Mouse (Mus musculus): ENCODE measurements around the gene Zfp319. TPM values are rescaled to one million over a fixed set of nuclear protein-coding genes. Genes with fewer than 3 reads are reported as not detected.
A peak's percentile ranks its signal among the peaks of the same experiment; 100 is the strongest.

Gene Zfp319
- total RNA-seq, 1 experiment from 2014 or later: 4.4 TPM

DNA sequence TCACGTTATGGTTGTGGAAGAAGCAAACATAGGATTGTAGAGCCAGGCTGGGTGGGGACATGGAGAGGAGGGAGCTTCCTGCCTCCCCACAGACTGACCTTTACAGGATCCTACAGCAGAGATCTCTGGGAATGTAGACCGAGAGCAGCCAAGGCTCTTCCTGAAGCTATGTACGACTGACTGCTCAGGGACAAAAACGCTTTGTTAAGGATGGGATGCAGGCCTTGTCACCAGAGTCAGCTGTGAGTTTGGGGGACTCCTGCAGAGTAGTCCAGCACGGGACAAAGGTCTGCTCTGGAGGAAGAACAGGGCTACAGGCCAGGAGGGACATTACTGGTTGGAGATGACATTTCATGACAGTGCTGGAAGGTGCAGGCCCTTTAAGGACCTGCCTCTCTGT lies 7.1 kb downstream of the Zfp319 start:
- no peak for ATAC-seq (replicated peaks in 1 of 2; ENCODE audit: insufficient read depth in 1 of 2, low FRiP score in 2 of 2, low TSS enrichment in 1 of 2, low read depth in 1 of 2, poor library complexity in 2 of 2, severe bottlenecking in 2 of 2)

DNA sequence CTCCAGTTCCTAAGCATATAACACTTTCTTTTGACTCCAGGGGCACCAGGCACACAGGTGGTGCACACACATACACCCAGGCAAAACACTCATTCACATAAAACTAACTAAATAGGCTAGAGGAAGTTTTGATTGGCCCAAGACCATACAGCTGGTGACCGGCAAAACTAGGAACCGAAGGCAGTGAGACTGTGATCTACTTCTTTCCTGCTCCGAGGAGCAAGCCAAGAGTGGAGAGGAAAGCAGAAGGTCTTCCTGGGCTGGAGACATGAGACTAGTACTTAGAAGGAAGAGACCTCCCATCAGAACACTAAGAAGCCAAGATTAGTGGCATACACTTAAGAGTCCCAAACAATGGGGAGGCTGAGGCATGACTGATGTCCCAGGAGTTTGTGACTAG lies 8.5 kb downstream of the Zfp319 start:
- ATAC-seq (replicated peaks in 1 of 2; ENCODE audit: insufficient read depth in 1 of 2, low FRiP score in 2 of 2, low TSS enrichment in 1 of 2, low read depth in 1 of 2, poor library complexity in 2 of 2, severe bottlenecking in 2 of 2): no peak

DNA sequence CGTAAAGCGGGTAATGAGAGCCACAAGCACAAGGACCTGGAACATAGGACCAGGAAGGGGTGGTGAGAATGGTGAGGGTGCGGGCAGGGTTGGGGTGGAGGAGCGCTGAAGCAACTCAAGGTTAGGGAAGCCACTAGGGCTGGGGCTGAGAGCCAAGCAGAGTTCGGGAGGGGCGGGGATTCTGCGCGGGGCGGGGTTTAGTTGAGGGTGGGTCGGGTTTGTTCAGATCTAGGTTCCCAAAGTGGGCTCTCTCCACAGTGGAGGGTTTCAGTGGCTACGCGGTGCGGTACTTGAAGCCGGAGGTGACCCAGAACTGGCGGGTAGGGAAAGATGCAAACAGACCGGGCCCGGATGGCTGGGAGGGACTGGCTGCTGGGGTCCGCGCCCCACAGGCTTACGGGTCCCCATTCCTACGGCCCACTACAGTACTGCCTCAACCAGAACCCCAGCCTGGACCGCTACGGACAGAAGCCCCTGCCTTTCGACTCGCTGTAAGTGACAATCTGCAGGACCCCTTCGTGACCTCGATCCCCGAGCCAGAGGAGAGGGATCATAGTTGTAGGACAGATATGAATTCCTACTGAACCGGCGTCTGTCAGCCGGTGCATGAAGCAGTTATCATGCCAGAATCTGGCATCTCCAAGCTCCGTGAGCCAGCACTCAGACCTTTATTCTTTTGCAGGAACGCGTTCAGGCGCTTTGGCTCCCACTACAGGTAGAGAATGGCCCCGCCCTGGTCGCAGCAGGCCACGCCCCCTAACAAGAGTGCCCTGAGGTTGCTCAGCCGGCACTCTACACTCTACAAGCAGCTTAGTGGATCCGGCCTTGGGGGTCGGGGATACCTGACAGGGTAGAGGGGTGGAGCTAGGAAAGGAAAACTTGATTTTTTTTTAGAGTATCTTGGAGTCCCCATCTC lies 11.3 kb downstream of the Zfp319 start:
- ATAC-seq (replicated peaks in 1 of 2; ENCODE audit: insufficient read depth in 1 of 2, low FRiP score in 2 of 2, low TSS enrichment in 1 of 2, low read depth in 1 of 2, poor library complexity in 2 of 2, severe bottlenecking in 2 of 2): peak; percentile 71 to 84

DNA sequence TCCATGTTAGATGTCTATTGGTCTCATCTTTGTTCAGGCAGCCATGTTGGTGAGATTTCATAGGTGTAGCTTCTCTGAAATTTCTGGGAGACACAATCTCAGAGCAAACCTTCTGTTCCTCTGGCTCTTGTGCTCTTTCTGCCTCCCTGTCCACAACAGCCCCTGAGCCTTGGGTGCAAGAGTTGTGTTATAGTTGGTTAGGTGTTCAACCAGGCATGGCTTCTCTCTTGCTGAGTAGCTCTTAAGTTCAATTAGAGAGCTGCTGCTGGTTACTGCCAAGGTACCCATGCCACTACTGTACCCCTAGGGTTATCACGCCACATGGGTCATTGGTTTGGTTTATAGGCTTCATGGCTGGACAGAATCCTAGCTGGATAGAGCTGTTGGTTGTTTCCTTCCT lies 16.4 kb downstream of the Zfp319 start:
- no peak for ATAC-seq (replicated peaks in 1 of 2; ENCODE audit: insufficient read depth in 1 of 2, low FRiP score in 2 of 2, low TSS enrichment in 1 of 2, low read depth in 1 of 2, poor library complexity in 2 of 2, severe bottlenecking in 2 of 2)

DNA sequence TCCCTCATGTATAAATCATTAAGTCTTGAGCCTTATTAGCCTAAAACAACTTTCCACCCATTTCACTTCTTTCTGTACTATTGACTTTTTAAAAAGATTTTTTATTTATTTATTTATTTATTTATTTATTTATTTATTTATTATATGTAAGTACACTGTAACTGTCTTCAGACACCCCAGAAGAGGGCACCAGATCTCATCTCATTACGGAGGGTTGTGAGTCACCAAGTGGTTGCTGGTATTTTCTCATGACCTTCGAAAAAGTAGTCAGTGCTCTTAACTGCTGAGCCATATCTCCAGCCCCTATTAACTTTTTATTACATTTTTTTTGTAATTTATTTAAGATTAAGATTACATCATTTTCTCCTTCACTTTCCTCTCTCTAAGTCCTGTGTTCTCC lies 17.0 kb downstream of the Zfp319 start:
- no peak for ATAC-seq (replicated peaks in 1 of 2; ENCODE audit: insufficient read depth in 1 of 2, low FRiP score in 2 of 2, low TSS enrichment in 1 of 2, low read depth in 1 of 2, poor library complexity in 2 of 2, severe bottlenecking in 2 of 2)

DNA sequence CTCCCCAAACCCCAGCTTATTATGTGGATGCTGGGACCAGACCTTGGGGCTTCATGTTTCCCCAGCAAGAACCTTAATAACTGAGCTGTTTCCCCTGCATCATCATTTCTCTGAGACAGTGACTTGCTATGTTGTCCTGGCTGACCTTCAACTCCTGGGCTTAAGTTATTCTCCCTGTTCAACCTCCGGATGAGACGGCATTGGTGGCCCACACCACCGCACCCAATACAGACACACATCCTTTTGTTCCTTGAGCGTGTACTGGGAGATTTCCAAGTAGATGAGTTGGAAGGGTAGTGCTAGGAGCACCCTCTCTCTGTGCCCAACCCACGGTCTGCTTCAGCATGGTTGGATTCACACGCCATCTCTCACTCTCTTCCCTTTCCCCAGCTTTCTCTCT lies 17.9 kb downstream of the Zfp319 start:
- ATAC-seq (replicated peaks in 1 of 2; ENCODE audit: insufficient read depth in 1 of 2, low FRiP score in 2 of 2, low TSS enrichment in 1 of 2, low read depth in 1 of 2, poor library complexity in 2 of 2, severe bottlenecking in 2 of 2): no peak

DNA sequence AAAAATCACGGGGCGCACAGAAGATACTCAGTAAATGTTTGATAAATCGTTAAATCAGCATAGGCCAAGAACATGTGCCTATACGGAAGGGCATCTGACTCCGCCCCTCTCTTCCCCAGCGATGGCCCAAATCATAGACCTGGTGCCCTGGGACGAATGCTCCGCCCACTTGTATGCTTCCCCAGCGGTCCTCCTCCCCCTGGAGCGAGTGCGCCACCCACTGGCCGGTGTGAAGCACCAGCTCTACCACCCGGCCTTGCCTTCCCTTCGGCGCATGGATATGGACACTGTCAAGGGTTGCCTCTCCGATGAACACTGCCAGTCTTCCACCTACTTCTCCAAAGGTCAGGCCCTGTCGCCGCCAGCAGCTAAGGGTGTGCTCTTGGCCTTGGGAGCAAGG lies 18.9 kb downstream of the Zfp319 start:
- peak in 1 of 2 experiments; percentile 62; a peak in 3 of 4 replicates for ATAC-seq (replicated peaks in 1 of 2; ENCODE audit: insufficient read depth in 1 of 2, low FRiP score in 2 of 2, low TSS enrichment in 1 of 2, low read depth in 1 of 2, poor library complexity in 2 of 2, severe bottlenecking in 2 of 2)

DNA sequence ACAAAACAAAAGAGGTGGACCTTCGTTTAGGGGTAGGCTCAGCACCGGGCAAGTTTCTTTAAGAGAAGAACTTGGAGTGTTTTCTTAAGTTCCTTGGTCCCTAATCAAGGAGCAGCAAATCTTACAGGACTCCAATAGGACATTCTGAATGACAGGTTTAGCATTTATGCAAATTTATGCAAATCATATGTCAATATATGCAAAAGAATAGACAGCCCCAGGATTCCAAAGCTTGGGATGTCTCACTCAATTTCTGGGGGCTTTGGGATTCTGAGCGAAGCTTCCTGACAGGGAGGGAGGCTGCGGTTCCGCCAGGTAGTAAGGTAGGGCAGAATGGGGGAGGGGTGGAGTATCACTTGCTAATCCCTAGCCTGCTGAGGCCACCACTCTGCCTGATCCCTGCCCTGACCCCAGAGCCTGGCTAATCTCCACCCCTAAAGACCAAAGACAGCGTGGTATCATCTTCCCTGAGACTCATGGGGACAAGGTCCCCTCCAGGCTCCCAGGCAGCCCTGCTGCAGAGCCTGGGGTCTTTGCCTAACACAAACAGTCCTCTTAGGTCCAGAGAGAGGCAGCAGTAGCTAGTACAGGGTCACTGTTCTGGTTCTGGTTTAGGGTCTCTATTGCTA lies 21.3 kb downstream of the Zfp319 start, which contains the start of gene Tepp:
Gene Tepp, plus strand, starts transcription at position 225 of the 629 bp plus-strand sequence.
- ATAC-seq (replicated peaks in 1 of 2; ENCODE audit: insufficient read depth in 1 of 2, low FRiP score in 2 of 2, low TSS enrichment in 1 of 2, low read depth in 1 of 2, poor library complexity in 2 of 2, severe bottlenecking in 2 of 2): no peak

DNA sequence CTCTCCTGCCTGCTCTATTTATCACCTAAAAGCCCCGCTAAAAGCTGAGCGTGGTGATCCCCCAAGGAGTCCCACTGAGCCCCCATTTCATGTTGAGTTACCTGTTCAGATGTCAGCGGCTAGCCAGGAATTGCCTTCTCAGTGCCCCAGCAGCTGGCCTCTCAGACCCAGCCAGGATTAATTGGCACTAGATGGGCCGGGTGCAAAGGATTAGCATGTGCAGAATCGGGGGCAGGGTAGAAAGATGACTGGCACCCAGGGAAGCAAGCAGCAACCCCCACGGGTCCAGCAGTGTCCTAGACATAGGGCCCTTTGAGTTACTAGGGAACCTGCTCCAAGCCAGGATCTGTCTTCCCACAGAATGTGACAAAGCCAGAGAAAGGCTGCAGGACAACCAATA lies 25.3 kb downstream of the Zfp319 start, which contains the start of gene Cngb1:
Gene Cngb1, minus strand, starts transcription at position 155 of the 400 bp plus-strand sequence.
- no peak for ATAC-seq (replicated peaks in 1 of 2; ENCODE audit: insufficient read depth in 1 of 2, low FRiP score in 2 of 2, low TSS enrichment in 1 of 2, low read depth in 1 of 2, poor library complexity in 2 of 2, severe bottlenecking in 2 of 2)

DNA sequence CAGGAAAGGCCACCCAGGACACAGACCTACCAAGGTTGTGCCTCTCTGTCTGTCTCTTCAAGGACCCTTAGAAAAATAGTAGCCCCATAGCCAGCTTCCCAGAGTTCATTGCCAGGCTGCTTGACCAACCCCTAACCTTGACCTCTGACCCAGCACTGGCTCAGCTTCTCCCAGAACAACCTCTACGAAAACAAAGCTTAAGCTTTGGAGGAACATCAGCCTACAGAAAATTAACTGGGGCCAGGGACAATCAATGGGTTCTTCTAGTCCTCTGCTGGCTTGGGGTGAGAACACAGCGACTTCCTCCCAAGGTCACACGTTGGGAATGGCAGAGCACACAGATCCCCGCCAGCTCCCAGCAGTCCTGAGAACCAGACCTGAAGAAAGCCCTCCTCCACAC lies 26.2 kb downstream of the Zfp319 start:
- no peak for ATAC-seq (replicated peaks in 1 of 2; ENCODE audit: insufficient read depth in 1 of 2, low FRiP score in 2 of 2, low TSS enrichment in 1 of 2, low read depth in 1 of 2, poor library complexity in 2 of 2, severe bottlenecking in 2 of 2)

DNA sequence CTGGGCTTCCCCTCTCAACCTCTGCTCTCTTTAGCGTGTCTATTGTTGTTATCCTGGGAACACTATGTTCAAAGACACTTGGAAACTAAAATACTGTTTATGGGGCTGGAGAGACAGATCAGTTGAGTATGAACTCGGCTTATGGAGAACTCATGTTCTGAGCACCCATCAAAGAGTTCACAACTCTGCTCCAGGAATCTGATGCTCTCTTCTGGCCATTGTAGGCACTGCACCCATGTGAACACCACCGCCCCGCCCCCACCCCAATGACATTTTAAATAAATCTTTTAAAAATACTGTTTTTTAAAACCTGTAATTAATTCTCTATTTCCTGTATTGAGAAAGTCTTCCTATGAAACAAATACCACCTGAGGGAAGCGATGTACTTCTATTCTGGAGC lies 29.3 kb downstream of the Zfp319 start:
- peak; percentile 88 to 91 for ATAC-seq (replicated peaks in 1 of 2; ENCODE audit: insufficient read depth in 1 of 2, low FRiP score in 2 of 2, low TSS enrichment in 1 of 2, low read depth in 1 of 2, poor library complexity in 2 of 2, severe bottlenecking in 2 of 2)

DNA sequence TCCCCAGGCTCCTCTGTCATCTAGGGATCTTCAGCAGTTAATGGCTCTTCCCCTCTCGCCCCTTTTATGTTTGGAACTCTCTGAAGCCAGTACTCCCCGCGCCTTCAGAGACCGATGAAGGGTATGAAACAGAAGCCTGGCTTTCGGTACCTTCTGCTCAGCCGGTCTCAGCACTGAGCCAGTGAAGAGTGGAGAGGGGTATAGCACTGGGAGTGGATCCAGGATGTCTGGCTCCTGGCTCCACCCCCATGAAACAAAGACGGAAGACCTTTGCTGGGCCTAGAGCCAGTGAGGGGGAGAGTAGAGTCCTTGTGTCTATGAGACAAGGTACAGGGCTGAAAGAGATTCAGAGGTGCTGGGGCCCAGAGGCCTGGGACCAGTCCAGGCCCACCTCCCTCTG lies 37.9 kb downstream of the Zfp319 start:
- ATAC-seq (replicated peaks in 1 of 2; ENCODE audit: insufficient read depth in 1 of 2, low FRiP score in 2 of 2, low TSS enrichment in 1 of 2, low read depth in 1 of 2, poor library complexity in 2 of 2, severe bottlenecking in 2 of 2): peak; percentile 58 to 68

DNA sequence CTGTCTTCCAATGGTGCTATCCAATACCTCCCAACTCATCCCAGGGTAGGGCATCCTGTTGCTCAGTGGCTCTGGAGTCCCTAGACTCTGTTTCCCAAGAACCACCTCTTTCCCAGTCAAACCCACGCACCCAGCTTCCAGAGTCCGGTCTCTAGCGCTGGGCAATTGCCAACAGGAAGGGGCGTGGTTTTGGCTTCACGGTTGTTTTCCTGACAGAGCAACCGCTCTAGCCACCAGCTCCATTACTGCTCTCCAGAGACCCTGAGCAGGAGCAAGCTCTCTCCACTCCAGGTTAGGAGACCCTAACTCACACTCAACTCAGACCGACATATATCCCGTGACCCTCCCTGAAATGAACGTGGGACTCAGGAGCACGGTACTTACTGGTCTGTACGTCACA lies 38.6 kb downstream of the Zfp319 start:
- peak; percentile 51 to 61; a peak in 3 of 4 replicates for ATAC-seq (replicated peaks in 1 of 2; ENCODE audit: insufficient read depth in 1 of 2, low FRiP score in 2 of 2, low TSS enrichment in 1 of 2, low read depth in 1 of 2, poor library complexity in 2 of 2, severe bottlenecking in 2 of 2)

DNA sequence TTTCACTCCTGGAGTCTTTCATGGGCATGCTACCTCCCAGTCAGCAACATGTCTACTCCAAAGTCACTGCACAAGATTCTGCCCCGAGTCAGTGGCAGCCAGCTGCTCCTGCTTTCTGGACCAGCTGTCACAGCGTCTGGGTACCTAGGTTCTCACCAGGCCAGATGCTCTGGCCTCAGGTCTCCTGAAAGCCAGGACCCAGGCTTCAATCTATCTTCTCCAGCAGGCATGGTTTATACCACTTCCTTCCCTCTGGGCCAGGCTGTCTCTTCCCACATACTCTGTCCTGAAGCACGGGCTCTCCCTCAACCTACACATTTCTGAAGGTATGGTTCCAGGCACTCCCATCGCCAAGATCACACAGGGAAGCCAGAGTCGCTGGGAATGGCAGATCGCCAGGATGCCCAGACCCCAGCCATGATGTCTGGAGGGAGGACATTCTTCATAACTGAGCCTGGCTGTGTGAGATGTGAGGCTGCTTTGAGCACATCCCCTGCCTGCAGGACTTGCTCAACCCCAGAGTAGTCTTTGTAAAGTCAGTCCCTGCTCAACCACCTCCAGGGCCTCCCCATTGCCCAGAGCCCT lies 42.6 kb downstream of the Zfp319 start:
- peak; percentile 56 to 59 for ATAC-seq (replicated peaks in 1 of 2; ENCODE audit: insufficient read depth in 1 of 2, low FRiP score in 2 of 2, low TSS enrichment in 1 of 2, low read depth in 1 of 2, poor library complexity in 2 of 2, severe bottlenecking in 2 of 2)

DNA sequence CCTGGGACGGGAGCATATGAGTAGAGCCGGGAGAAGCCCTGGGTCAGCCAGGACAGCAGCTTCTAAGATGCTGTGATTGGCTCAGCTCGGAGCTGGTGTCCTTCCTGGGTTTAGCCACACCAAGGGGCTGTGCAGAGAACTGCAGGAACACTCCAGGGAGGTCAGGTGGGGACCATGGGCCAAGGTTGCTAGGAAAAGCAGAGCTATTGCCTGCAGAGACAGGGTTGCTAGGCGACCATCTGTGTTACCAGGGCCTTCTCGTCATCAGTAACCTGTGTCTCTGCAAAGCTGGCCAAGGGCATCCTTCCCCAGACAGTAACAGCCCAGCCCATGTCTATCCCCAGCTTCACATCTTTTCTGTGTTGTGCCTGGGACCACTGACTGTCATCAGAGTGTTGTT lies 50.3 kb downstream of the Zfp319 start:
- ATAC-seq (replicated peaks in 1 of 2; ENCODE audit: insufficient read depth in 1 of 2, low FRiP score in 2 of 2, low TSS enrichment in 1 of 2, low read depth in 1 of 2, poor library complexity in 2 of 2, severe bottlenecking in 2 of 2): no peak

Data from hematopoietic stem cell, adult 5-6 weeks (primary cell).